Mouse (Mus musculus): ENCODE results near the gene Rab26. TPM values are rescaled to one million over a fixed set of nuclear protein-coding genes. Genes with fewer than 3 reads are reported as not detected.

The Rab26 gene
- polyA plus RNA-seq, 1 experiment from 2014 or later: 6.6 TPM

GRCm38 (mm10) chr17:24535300-24535699, 1.3 kb upstream of the Rab26 start:
- Histone ChIP-seq H3K9me3 (ENCODE audit: control insufficient read depth, low read length) (no peaks in the 10 kb centered on the region), H3K27ac (ENCODE audit: low read length) (no peak overlapping the region), H3K4me1 (ENCODE audit: control insufficient read depth, insufficient read depth, low read length) (peaks cover 20% of the 10 kb centered on the region), H3K27me3 (replicated peaks; ENCODE audit: control insufficient read depth, insufficient read depth, low read length) (no peaks in the 10 kb centered on the region), H3K9ac (ENCODE audit: low read depth, low read length) (no peak overlapping the region), H3K36me3 (ENCODE audit: control insufficient read depth, insufficient read depth, low read length) (no peaks in the 10 kb centered on the region), H3K4me2 (ENCODE audit: low read depth, low read length) (no peak overlapping the region), H3K4me3 (ENCODE audit: low read length) (no peak overlapping the region)
- 42% methylated on average over 5 of the region's 5 CpGs for WGBS
- no peak for ATAC-seq

- Histone ChIP-seq H3K4me2 (ENCODE audit: low read depth, low read length) (peak overlapping the region; percentile 72), H3K4me3 (ENCODE audit: low read length) (peak overlapping the region; percentile 45), H3K9me3 (ENCODE audit: control insufficient read depth, low read length) (no peaks in the 10 kb centered on the region), H3K27ac (ENCODE audit: low read length) (no peak overlapping the region), H3K36me3 (ENCODE audit: control insufficient read depth, insufficient read depth, low read length) (no peaks in the 10 kb centered on the region), H3K27me3 (replicated peaks; ENCODE audit: control insufficient read depth, insufficient read depth, low read length) (no peaks in the 10 kb centered on the region), H3K9ac (ENCODE audit: low read depth, low read length) (peak overlapping the region; percentile 61), H3K4me1 (ENCODE audit: control insufficient read depth, insufficient read depth, low read length) (peaks cover 36% of the 10 kb centered on the region)
- WGBS: 9% methylated on average over 53 of the region's 53 CpGs
- ATAC-seq: peak; percentile 85
These were observed 664 bp downstream of the Rab26 start for GRCm38 (mm10) chr17:24533099-24533992.

GRCm38 (mm10) chr17:24532045-24532444, 2.0 kb downstream of the Rab26 start:
- Histone ChIP-seq H3K36me3 (ENCODE audit: control insufficient read depth, insufficient read depth, low read length) (no peaks in the 10 kb centered on the region), H3K9me3 (ENCODE audit: control insufficient read depth, low read length) (no peaks in the 10 kb centered on the region), H3K4me2 (ENCODE audit: low read depth, low read length) (no peak overlapping the region; the same call in 1 of the 2 replicates), H3K9ac (ENCODE audit: low read depth, low read length) (peak overlapping the region; percentile 61), H3K27ac (ENCODE audit: low read length) (no peak overlapping the region), H3K4me3 (ENCODE audit: low read length) (no peak overlapping the region), H3K27me3 (replicated peaks; ENCODE audit: control insufficient read depth, insufficient read depth, low read length) (no peaks in the 10 kb centered on the region), H3K4me1 (ENCODE audit: control insufficient read depth, insufficient read depth, low read length) (peaks cover 36% of the 10 kb centered on the region)
- WGBS: 81% methylated on average over 7 of the region's 7 CpGs
- no peak for ATAC-seq

- Histone ChIP-seq H3K27me3 (replicated peaks; ENCODE audit: control insufficient read depth, insufficient read depth, low read length) (no peaks in the 10 kb centered on the region), H3K4me3 (ENCODE audit: low read length) (no peak overlapping the region), H3K9ac (ENCODE audit: low read depth, low read length) (0 out of 2 replicates have a peak overlapping the region, but pooled peaks have one; percentile 10), H3K4me2 (ENCODE audit: low read depth, low read length) (no peak overlapping the region; the same call in 1 of the 2 replicates), H3K4me1 (ENCODE audit: control insufficient read depth, insufficient read depth, low read length) (peaks cover 45% of the 10 kb centered on the region), H3K36me3 (ENCODE audit: control insufficient read depth, insufficient read depth, low read length) (no peaks in the 10 kb centered on the region), H3K9me3 (ENCODE audit: control insufficient read depth, low read length) (no peaks in the 10 kb centered on the region), H3K27ac (ENCODE audit: low read length) (no peak overlapping the region)
- ATAC-seq: no peak
- WGBS: 61% methylated on average over 3 of the region's 3 CpGs
These were observed 2.9 kb downstream of the Rab26 start for GRCm38 (mm10) chr17:24531064-24531463.

DNA sequence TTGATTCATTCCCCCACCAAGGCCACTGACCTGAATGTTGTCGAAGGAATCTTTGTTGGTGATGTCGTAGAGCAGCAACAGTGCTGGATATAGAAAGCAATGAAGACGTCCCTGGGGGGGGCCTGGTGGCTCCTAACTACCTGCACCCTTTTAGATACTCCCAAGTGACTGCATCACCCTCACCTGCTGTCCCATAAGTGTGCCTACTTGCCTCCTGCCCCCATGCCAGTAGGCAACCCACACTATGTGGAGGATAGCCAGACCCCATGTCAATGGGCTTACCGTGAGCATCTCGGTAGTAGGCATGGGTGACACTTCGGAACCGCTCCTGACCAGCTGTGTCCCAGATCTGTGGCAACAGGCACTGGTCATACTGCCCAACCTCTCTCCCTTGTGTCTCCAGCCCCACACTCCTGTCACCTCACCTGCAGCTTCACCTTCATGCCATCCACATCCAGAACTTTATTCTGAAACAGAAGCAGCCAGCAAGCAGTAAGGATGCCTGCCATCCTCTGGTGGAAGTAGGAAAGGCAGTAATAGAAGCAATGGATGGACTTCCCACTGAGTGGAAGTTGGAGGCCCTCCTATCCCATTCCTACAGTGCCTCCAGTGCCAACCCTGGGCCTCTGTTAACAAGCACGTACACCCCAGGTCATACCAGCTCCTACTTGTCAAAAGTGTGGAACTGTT, 3.5 kb downstream of the Rab26 start:
- 40% methylated on average over 8 of the region's 8 CpGs for WGBS
- Histone ChIP-seq H3K27ac (ENCODE audit: low read length) (peak overlapping the region; percentile 90; the same call in 1 of the 2 replicates), H3K36me3 (ENCODE audit: control insufficient read depth, insufficient read depth, low read length) (no peaks in the 10 kb centered on the region), H3K4me2 (ENCODE audit: low read depth, low read length) (peak overlapping the region; percentile 82), H3K4me1 (ENCODE audit: control insufficient read depth, insufficient read depth, low read length) (peaks cover 51% of the 10 kb centered on the region), H3K27me3 (replicated peaks; ENCODE audit: control insufficient read depth, insufficient read depth, low read length) (no peaks in the 10 kb centered on the region), H3K9me3 (ENCODE audit: control insufficient read depth, low read length) (no peaks in the 10 kb centered on the region), H3K9ac (ENCODE audit: low read depth, low read length) (peak overlapping the region; percentile 80), H3K4me3 (ENCODE audit: low read length) (peak overlapping the region; percentile 71)
- ATAC-seq: no peak

DNA sequence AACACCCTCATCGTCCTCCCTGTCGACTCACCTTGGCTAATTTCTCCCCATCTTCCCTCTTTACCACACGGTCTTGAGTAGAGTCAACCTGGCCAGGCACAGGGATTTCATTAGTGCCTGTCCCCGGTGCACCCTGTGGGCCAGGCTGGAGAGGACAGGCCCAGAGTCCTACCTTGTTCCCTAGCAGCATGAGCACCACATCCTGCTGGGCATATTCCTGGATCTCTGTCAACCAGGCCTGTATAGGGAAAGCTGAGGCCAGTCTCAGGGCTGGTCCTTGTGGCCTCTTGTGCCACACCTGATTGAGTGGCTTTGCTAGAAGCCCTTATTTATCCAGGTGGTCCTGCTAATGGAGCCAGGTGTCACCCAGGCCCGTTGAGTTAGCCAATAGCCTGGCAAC, 4.1 kb downstream of the Rab26 start:
- Histone ChIP-seq H3K4me1 (ENCODE audit: control insufficient read depth, insufficient read depth, low read length) (peaks cover 57% of the 10 kb centered on the region), H3K9me3 (ENCODE audit: control insufficient read depth, low read length) (no peaks in the 10 kb centered on the region), H3K4me2 (ENCODE audit: low read depth, low read length) (peak overlapping the region; percentile 82), H3K4me3 (ENCODE audit: low read length) (peak overlapping the region; percentile 71), H3K27me3 (replicated peaks; ENCODE audit: control insufficient read depth, insufficient read depth, low read length) (no peaks in the 10 kb centered on the region), H3K36me3 (ENCODE audit: control insufficient read depth, insufficient read depth, low read length) (no peaks in the 10 kb centered on the region; the same call in 1 of the 2 replicates), H3K27ac (ENCODE audit: low read length) (peak overlapping the region; percentile 90), H3K9ac (ENCODE audit: low read depth, low read length) (peak overlapping the region; percentile 80)
- WGBS: 25% methylated on average over 5 of the region's 5 CpGs
- no peak for ATAC-seq

- Histone ChIP-seq H3K27ac (ENCODE audit: low read length) (peak overlapping the region; percentile 90), H3K4me1 (ENCODE audit: control insufficient read depth, insufficient read depth, low read length) (peaks cover 60% of the 10 kb centered on the region), H3K36me3 (ENCODE audit: control insufficient read depth, insufficient read depth, low read length) (no peaks in the 10 kb centered on the region; the same call in 1 of the 2 replicates), H3K4me2 (ENCODE audit: low read depth, low read length) (peak overlapping the region; percentile 82), H3K27me3 (replicated peaks; ENCODE audit: control insufficient read depth, insufficient read depth, low read length) (no peaks in the 10 kb centered on the region), H3K9me3 (ENCODE audit: control insufficient read depth, low read length) (no peaks in the 10 kb centered on the region), H3K4me3 (ENCODE audit: low read length) (peak overlapping the region; percentile 71), H3K9ac (ENCODE audit: low read depth, low read length) (peak overlapping the region; percentile 80)
- 2% methylated on average over 4 of the region's 4 CpGs for WGBS
- ATAC-seq: no peak
These were observed 5.0 kb downstream of the Rab26 start for GRCm38 (mm10) chr17:24529007-24529451.

DNA sequence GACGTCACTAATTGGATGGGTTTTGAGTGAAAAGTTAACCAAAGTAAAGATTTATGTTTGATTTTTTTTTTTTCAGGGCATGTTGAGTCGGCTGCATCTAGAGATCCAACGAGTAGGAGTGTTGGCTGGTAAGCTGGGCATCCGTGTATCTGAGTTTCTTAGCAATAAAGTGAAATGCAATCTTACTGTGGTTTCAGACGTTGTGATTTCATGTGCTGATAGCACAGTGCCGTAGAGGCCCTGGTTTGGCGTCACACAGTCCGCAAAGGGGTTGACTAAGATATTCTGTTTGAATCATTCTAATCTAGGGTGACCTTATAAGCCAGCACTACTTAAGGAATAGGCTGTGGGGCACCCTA, 5.5 kb downstream of the Rab26 start:
- no peak for ATAC-seq
- whole genome bisulfite sequencing: under 1% methylated on average over 8 of the region's 8 CpGs
- Histone ChIP-seq H3K4me3 (ENCODE audit: low read length) (peak overlapping the region; percentile 71), H3K36me3 (ENCODE audit: control insufficient read depth, insufficient read depth, low read length) (no peaks in the 10 kb centered on the region; the same call in 1 of the 2 replicates), H3K27ac (ENCODE audit: low read length) (peak overlapping the region; percentile 90), H3K4me2 (ENCODE audit: low read depth, low read length) (peak overlapping the region; percentile 82), H3K27me3 (replicated peaks; ENCODE audit: control insufficient read depth, insufficient read depth, low read length) (no peaks in the 10 kb centered on the region), H3K9ac (ENCODE audit: low read depth, low read length) (peak overlapping the region; percentile 80), H3K9me3 (ENCODE audit: control insufficient read depth, low read length) (no peaks in the 10 kb centered on the region), H3K4me1 (ENCODE audit: control insufficient read depth, insufficient read depth, low read length) (peaks cover 60% of the 10 kb centered on the region)
